Mouse (Mus musculus): ENCODE measurements at regions not wholly inside any gene's neighbourhood (a gene's known extent, or its start where the extent isn't known, plus 50 kb on each side); places are given as distances from the start of the nearest gene placed in this dataset.
A peak's percentile ranks its signal among the peaks of the same experiment; 100 is the strongest.

GRCm38 (mm10) chr1:98860236-98860635, 439.3 kb downstream of the Slco6d1 start:
- Histone ChIP-seq H3K4me2 (ENCODE audit: low read depth) (no peak overlapping the region), H3K4me3 (ENCODE audit: low read depth, low read length) (no peak overlapping the region), H3K4me1 (ENCODE audit: insufficient read depth) (no peaks in the 10 kb centered on the region), H3K9ac (no peak overlapping the region), H3K27me3 (ENCODE audit: insufficient read depth, low read length) (no peaks in the 10 kb centered on the region), H3K27ac (ENCODE audit: low read depth, low read length) (no peak overlapping the region), H3K9me3 (ENCODE audit: low read length) (no peaks in the 10 kb centered on the region), H3K36me3 (ENCODE audit: insufficient read depth) (no peaks in the 10 kb centered on the region)
- 88% methylated on average over 1 of the region's 1 CpGs for WGBS
- no peak for ATAC-seq
- TF ChIP-seq CTCF (IDR thresholded peaks at IDR 0.05; ENCODE audit: low read depth): no peak
- no peak for DNase-seq

GRCm38 (mm10) chr1:98906260-98906659, 485.3 kb downstream of the Slco6d1 start:
- no peak for TF ChIP-seq CTCF (IDR thresholded peaks at IDR 0.05; ENCODE audit: low read depth)
- DNase-seq (no peak), ATAC-seq (no peak)
- Histone ChIP-seq H3K9me3 (ENCODE audit: low read length) (no peaks in the 10 kb centered on the region), H3K4me2 (ENCODE audit: low read depth) (no peak overlapping the region), H3K36me3 (ENCODE audit: insufficient read depth) (no peaks in the 10 kb centered on the region), H3K4me1 (ENCODE audit: insufficient read depth) (no peaks in the 10 kb centered on the region), H3K9ac (no peak overlapping the region), H3K4me3 (ENCODE audit: low read depth, low read length) (no peak overlapping the region), H3K27ac (ENCODE audit: low read depth, low read length) (no peak overlapping the region), H3K27me3 (ENCODE audit: insufficient read depth, low read length) (no peaks in the 10 kb centered on the region)
- 83% methylated on average over 3 of the region's 3 CpGs for WGBS

GRCm38 (mm10) chr1:98923043-98923442, 502.1 kb downstream of the Slco6d1 start:
- DNase-seq (no peak), ATAC-seq (no peak)
- Histone ChIP-seq H3K9ac (no peak overlapping the region), H3K4me1 (ENCODE audit: insufficient read depth) (no peaks in the 10 kb centered on the region), H3K4me2 (ENCODE audit: low read depth) (no peak overlapping the region), H3K27me3 (ENCODE audit: insufficient read depth, low read length) (no peaks in the 10 kb centered on the region), H3K9me3 (ENCODE audit: low read length) (no peaks in the 10 kb centered on the region), H3K4me3 (ENCODE audit: low read depth, low read length) (no peak overlapping the region), H3K36me3 (ENCODE audit: insufficient read depth) (no peaks in the 10 kb centered on the region), H3K27ac (ENCODE audit: low read depth, low read length) (no peak overlapping the region)
- 93% methylated on average over 2 of the region's 2 CpGs for WGBS
- TF ChIP-seq CTCF (IDR thresholded peaks at IDR 0.05; ENCODE audit: low read depth): no peak

GRCm38 (mm10) chr1:98924933-98925332, 504.0 kb downstream of the Slco6d1 start:
- H3K9me3 ChIP-seq (ENCODE audit: low read length): no peaks in the 10 kb centered on the region
- H3K36me3 ChIP-seq (ENCODE audit: insufficient read depth): no peaks in the 10 kb centered on the region
- no peaks in the 10 kb centered on the region for H3K4me1 ChIP-seq (ENCODE audit: insufficient read depth)
- H3K27ac ChIP-seq (ENCODE audit: low read depth, low read length): no peak overlapping the region
- H3K4me2 ChIP-seq (ENCODE audit: low read depth): no peak overlapping the region
- no peak overlapping the region for H3K9ac ChIP-seq
- no peaks in the 10 kb centered on the region for H3K27me3 ChIP-seq (ENCODE audit: insufficient read depth, low read length)
- TF ChIP-seq CTCF (IDR thresholded peaks at IDR 0.05; ENCODE audit: low read depth): no peak
- ATAC-seq (peak; percentile 65), DNase-seq (peak; percentile 10)
- WGBS: 41% methylated on average over 2 of the region's 2 CpGs
- no peak overlapping the region for H3K4me3 ChIP-seq (ENCODE audit: low read depth, low read length)

- Histone ChIP-seq H3K4me3 (ENCODE audit: low read depth, low read length) (no peak overlapping the region), H3K36me3 (ENCODE audit: insufficient read depth) (no peaks in the 10 kb centered on the region), H3K9me3 (ENCODE audit: low read length) (no peaks in the 10 kb centered on the region), H3K9ac (no peak overlapping the region), H3K4me2 (ENCODE audit: low read depth) (no peak overlapping the region), H3K4me1 (ENCODE audit: insufficient read depth) (no peaks in the 10 kb centered on the region), H3K27ac (ENCODE audit: low read depth, low read length) (no peak overlapping the region), H3K27me3 (ENCODE audit: insufficient read depth, low read length) (no peaks in the 10 kb centered on the region)
- TF ChIP-seq CTCF (IDR thresholded peaks at IDR 0.05; ENCODE audit: low read depth): no peak
- WGBS: 76% methylated on average over 1 of the region's 1 CpGs
- DNase-seq (no peak), ATAC-seq (no peak)
Measured at GRCm38 (mm10) chr1:98930926-98931325, 510.0 kb downstream of the Slco6d1 start.

GRCm38 (mm10) chr1:98932239-98932638, 511.3 kb downstream of the Slco6d1 start:
- TF ChIP-seq CTCF (IDR thresholded peaks at IDR 0.05; ENCODE audit: low read depth): no peak
- H3K27ac ChIP-seq (ENCODE audit: low read depth, low read length): no peak overlapping the region
- H3K4me2 ChIP-seq (ENCODE audit: low read depth): no peak overlapping the region
- H3K4me1 ChIP-seq (ENCODE audit: insufficient read depth): no peaks in the 10 kb centered on the region
- no peaks in the 10 kb centered on the region for H3K36me3 ChIP-seq (ENCODE audit: insufficient read depth)
- 92% methylated on average over 1 of the region's 1 CpGs for WGBS
- ATAC-seq (no peak), DNase-seq (no peak)
- H3K27me3 ChIP-seq (ENCODE audit: insufficient read depth, low read length): no peaks in the 10 kb centered on the region
- H3K9me3 ChIP-seq (ENCODE audit: low read length): no peaks in the 10 kb centered on the region
- H3K4me3 ChIP-seq (ENCODE audit: low read depth, low read length): no peak overlapping the region
- H3K9ac ChIP-seq: no peak overlapping the region

GRCm38 (mm10) chr1:98977686-98978085, 556.8 kb downstream of the Slco6d1 start:
- TF ChIP-seq CTCF (IDR thresholded peaks at IDR 0.05; ENCODE audit: low read depth): no peak
- Histone ChIP-seq H3K9me3 (ENCODE audit: low read length) (no peaks in the 10 kb centered on the region), H3K4me1 (ENCODE audit: insufficient read depth) (no peaks in the 10 kb centered on the region), H3K9ac (no peak overlapping the region), H3K4me3 (ENCODE audit: low read depth, low read length) (no peak overlapping the region), H3K27me3 (ENCODE audit: insufficient read depth, low read length) (no peaks in the 10 kb centered on the region), H3K4me2 (ENCODE audit: low read depth) (no peak overlapping the region), H3K36me3 (ENCODE audit: insufficient read depth) (no peaks in the 10 kb centered on the region), H3K27ac (ENCODE audit: low read depth, low read length) (no peak overlapping the region)
- DNase-seq (no peak), ATAC-seq (no peak)
- 100% methylated on average over 1 of the region's 1 CpGs for whole genome bisulfite sequencing
